Mouse (Mus musculus) stomach, embryonic 15.5 days (tissue): ENCODE data around the gene Tmem29. TPM values are rescaled to one million over a fixed set of nuclear protein-coding genes. Genes with fewer than 3 reads are reported as not detected.

ENCODE experiments used
- ATAC-seq: fragments of 200-750 bp; cut with Nextera tagmentation; 2 replicates; pipeline ENCODE4 v1.8.0; 2017; ENCODE audit warnings: low read depth, moderate number of reproducible peaks, moderate TSS enrichment; ENCODE audit not compliant: insufficient read depth, low FRiP score
- H3K27ac ChIP-seq: fragments of 300-500 bp; sonication (generic); 2 replicates; pipeline ENCODE4 v1.5.1; 2015; ENCODE audit warnings: mild to moderate bottlenecking, inconsistent platforms
- H3K27me3 ChIP-seq: fragments of 300-500 bp; sonication (generic); replicated peaks from 2 replicates; pipeline ENCODE4 v1.6.1; 2015; ENCODE audit warnings: inconsistent platforms
- H3K36me3 ChIP-seq: fragments of 300-500 bp; sonication (generic); 2 replicates; pipeline ENCODE4 v1.6.1; 2015; ENCODE audit warnings: inconsistent platforms
- H3K4me1 ChIP-seq: fragments of 300-500 bp; sonication (generic); 2 replicates; pipeline ENCODE4 v1.6.1; 2015; ENCODE audit warnings: inconsistent platforms
- H3K4me2 ChIP-seq: fragments of 300-500 bp; sonication (generic); 2 replicates; pipeline ENCODE4 v1.6.1; 2015; ENCODE audit warnings: mild to moderate bottlenecking, inconsistent platforms
- H3K4me3 ChIP-seq: fragments of 300-500 bp; sonication (generic); replicated peaks from 2 replicates; pipeline ENCODE4 v1.5.1; 2015; ENCODE audit warnings: inconsistent platforms
- H3K9ac ChIP-seq: fragments of 300-500 bp; sonication (generic); 2 replicates; pipeline ENCODE4 v1.6.1; 2015; ENCODE audit warnings: inconsistent platforms
- H3K9me3 ChIP-seq: fragments of 300-500 bp; sonication (generic); 2 replicates; pipeline ENCODE4 v1.6.1; 2016; ENCODE audit warnings: inconsistent platforms
- WGBS: fragments of 180-500 bp; shearing (Covaris S2); methylation state at CpG from one replicate; pipeline ENCODE4 v1.1.7; 2015; 5-methylcytosine and 5-hydroxymethylcytosine counted together
- polyA plus RNA-seq: library from polyadenylated mRNA; unstranded; fragments of >200 nt; fragmentation: Nextera tagmentation; extraction: Ambion mirVana; gene quantifications from 2 replicates; pipeline ENCODE4 v1.2.1, GENCODE M21; 2015

Gene Tmem29
- polyA plus RNA-seq, 1 experiment from 2014 or later, result 29.1 TPM

- Histone ChIP-seq H3K4me3 (peak overlapping the region; percentile 41), H3K27ac (no peak overlapping the region), H3K27me3 (no peaks in the 10 kb centered on the region), H3K9ac (no peak overlapping the region), H3K9me3 (no peaks in the 10 kb centered on the region), H3K36me3 (no peaks in the 10 kb centered on the region), H3K4me1 (no peaks in the 10 kb centered on the region), H3K4me2 (peak overlapping the region; percentile 49)
- 22% methylated on average over 18 of the region's 18 CpGs for WGBS
- ATAC-seq, result peak; percentile 80
Observed at GRCm38 (mm10) chrX:150440505-150441338, 18.2 kb downstream of the Tmem29 start.

GRCm38 (mm10) chrX:150436373-150436772, 22.6 kb downstream of the Tmem29 start:
- Histone ChIP-seq H3K4me1 (no peaks in the 10 kb centered on the region), H3K9me3 (no peaks in the 10 kb centered on the region), H3K27ac (no peak overlapping the region), H3K4me2 (no peak overlapping the region), H3K27me3 (no peaks in the 10 kb centered on the region), H3K4me3 (no peak overlapping the region), H3K9ac (no peak overlapping the region), H3K36me3 (no peaks in the 10 kb centered on the region)
- 80% methylated on average over 2 of the region's 2 CpGs for WGBS
- no peak for ATAC-seq

- Histone ChIP-seq H3K4me1 (no peaks in the 10 kb centered on the region), H3K4me2 (no peak overlapping the region), H3K9ac (no peak overlapping the region), H3K9me3 (no peaks in the 10 kb centered on the region), H3K4me3 (no peak overlapping the region), H3K36me3 (no peaks in the 10 kb centered on the region), H3K27ac (no peak overlapping the region), H3K27me3 (no peaks in the 10 kb centered on the region)
- no peak for ATAC-seq
- WGBS, result 79% methylated on average over 7 of the region's 7 CpGs
Observed at GRCm38 (mm10) chrX:150435367-150435766, 23.6 kb downstream of the Tmem29 start.

DNA sequence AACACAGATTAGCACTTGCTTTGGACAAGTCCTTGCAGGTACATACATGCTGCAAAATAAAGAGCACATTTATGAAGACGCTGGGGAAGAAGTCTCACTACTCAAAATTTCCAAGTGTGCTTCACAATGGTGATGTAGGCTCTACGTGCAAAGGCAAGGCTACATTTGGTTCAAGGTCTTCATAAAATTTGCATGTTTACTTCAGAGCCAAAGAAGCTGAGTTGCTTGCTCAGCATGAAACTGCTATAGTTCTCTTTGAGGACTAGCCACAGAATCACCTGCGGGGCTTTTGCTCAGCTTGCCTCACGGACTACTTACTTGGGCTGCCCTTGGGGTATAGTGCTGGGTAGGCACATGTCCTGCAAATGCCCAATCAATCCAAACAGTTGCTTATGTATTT, 45.4 kb downstream of the Tmem29 start:
- H3K9ac ChIP-seq, result no peak overlapping the region
- H3K4me3 ChIP-seq, result no peak overlapping the region
- ATAC-seq, result no peak
- no peaks in the 10 kb centered on the region for H3K9me3 ChIP-seq
- H3K4me1 ChIP-seq, result no peaks in the 10 kb centered on the region
- no peak overlapping the region for H3K4me2 ChIP-seq
- H3K27ac ChIP-seq, result no peak overlapping the region
- H3K27me3 ChIP-seq, result no peaks in the 10 kb centered on the region
- H3K36me3 ChIP-seq, result no peaks in the 10 kb centered on the region
- 90% methylated on average over 4 of the region's 4 CpGs for WGBS

Other genes with a start within 250 kb of the Tmem29 start
- 77.5 and 126 TPM in 2 replicates for gene Alas2, start 88.2 kb upstream of the Tmem29 start, polyA plus RNA-seq
- gene Pfkfb1, start 129.1 kb upstream of the Tmem29 start, polyA plus RNA-seq, result 6.1 and 6.2 TPM in 2 replicates
- gene Apex2, start 130.7 kb upstream of the Tmem29 start, polyA plus RNA-seq, result 14.9 and 18.8 TPM in 2 replicates
- gene Tro, start 198.4 kb upstream of the Tmem29 start, polyA plus RNA-seq, result 16.0 and 17.6 TPM in 2 replicates